Comparison of ENCODE assay signal across 15 mouse cellular contexts in the genomic region with DNA sequence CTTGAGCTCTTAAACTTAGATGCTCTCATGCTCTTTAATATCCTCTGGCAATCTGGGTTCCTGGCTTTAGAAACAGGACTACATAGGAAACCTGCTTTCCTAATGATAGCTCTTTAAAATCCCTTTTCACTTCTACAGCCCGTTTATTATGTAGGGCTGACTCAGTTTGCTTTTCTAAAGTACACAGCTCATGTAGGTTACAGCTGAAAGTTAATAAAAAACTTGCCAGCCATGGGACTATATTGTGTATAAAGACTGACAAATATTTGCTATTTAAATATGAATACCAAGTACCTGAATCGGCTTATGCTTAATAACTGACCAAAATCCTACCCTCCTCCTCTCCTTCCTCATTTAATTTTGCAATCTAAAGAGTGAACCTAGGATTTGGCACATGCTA.
"Had no signal": no experiment of that assay in that cellular context is flagged by ENCODE, and none has a peak within 500 bp of the region (broad histone marks: within the 10 kb centered on the region; RNA-seq: fewer than 3 reads in every experiment).

No protein-coding gene starts in this region.

- H3K9me3 ChIP-seq: liver, embryonic 13.5 days had no signal

- H3K9ac ChIP-seq: liver, embryonic 13.5 days had no signal

- H3K4me2 ChIP-seq: liver, embryonic 13.5 days; midbrain, embryonic 11.5 days had no signal

- H3K27ac ChIP-seq: hindbrain, postnatal 0 days; kidney, postnatal 0 days; layer of hippocampus, adult 2 months; liver, embryonic 13.5 days had no signal

- DNase-seq: kidney, adult 18-20 months; kidney, postnatal 25 days; layer of hippocampus, adult 9-11 months; liver, embryonic 13.5 days; lung, postnatal 4 days; midbrain, embryonic 14.5 days; thymus, adult 2 months; thymus, postnatal 14 days; thymus, postnatal 4 days had no signal

- H3K36me3 ChIP-seq: liver, embryonic 13.5 days had no signal

- ATAC-seq: hindbrain, postnatal 0 days; intestine, embryonic 16.5 days; lung, postnatal 0 days had no signal

- H3K27me3 ChIP-seq: liver, embryonic 13.5 days had no signal

- H3K4me3 ChIP-seq: layer of hippocampus, adult 2 months; liver, embryonic 13.5 days had no signal
